Mouse (Mus musculus) embryonic fibroblast, embryonic 13.5 days (primary cell): ENCODE measurements around the gene Ccdc190. TPM values are rescaled to one million over a fixed set of nuclear protein-coding genes. Genes with fewer than 3 reads are reported as not detected.

ENCODE experiments used
- H3K27ac ChIP-seq: 2 replicates; pipeline ENCODE4 v1.5.1; 2012; ENCODE audit warnings: low read length, control low read depth, inconsistent platforms; ENCODE audit not compliant: insufficient read depth
- H3K4me1 ChIP-seq: 2 replicates; pipeline ENCODE4 v1.6.1; 2011; ENCODE audit warnings: low read length; ENCODE audit not compliant: control insufficient read depth, insufficient read depth
- H3K4me3 ChIP-seq: 2 replicates; pipeline ENCODE4 v1.5.1; 2011; ENCODE audit warnings: mild to moderate bottlenecking, control low read depth, low read length; ENCODE audit not compliant: insufficient read depth
- CTCF ChIP-seq: IDR thresholded peaks from 2 replicates; pipeline ENCODE4 v1.5.1; 2011; ENCODE audit warnings: mild to moderate bottlenecking, control low read depth, low read length, moderate library complexity, borderline replicate concordance; ENCODE audit not compliant: insufficient read depth
- POLR2A ChIP-seq: IDR thresholded peaks from 2 replicates; pipeline ENCODE4 v1.6.1; 2011; ENCODE audit warnings: low read depth, mild to moderate bottlenecking, control low read depth, low read length, moderate library complexity
- polyA plus RNA-seq: library from polyadenylated mRNA; stranded (reverse); fragments of >200 nt; gene quantifications from 2 replicates; pipeline ENCODE4 v1.2.4, GENCODE M21; 2011; ENCODE audit warnings: low read depth; ENCODE audit not compliant: missing spikeins, insufficient read length

Ccdc190 gene
- polyA plus RNA-seq, 1 experiment, result not detected

- no peaks in the 10 kb centered on the region for H3K4me1 ChIP-seq
- TF ChIP-seq POLR2A, result no peak
- no peak for TF ChIP-seq CTCF
- H3K27ac ChIP-seq, result no peak overlapping the region
- H3K4me3 ChIP-seq, result no peak overlapping the region
Observed at GRCm38 (mm10) chr1:169931698-169932097, 3.2 kb downstream of the Ccdc190 start.

- H3K27ac ChIP-seq, result no peak overlapping the region
- no peaks in the 10 kb centered on the region for H3K4me1 ChIP-seq
- TF ChIP-seq CTCF, result no peak
- TF ChIP-seq POLR2A, result no peak
- no peak overlapping the region for H3K4me3 ChIP-seq
Observed at GRCm38 (mm10) chr1:169932122-169932746, 3.8 kb downstream of the Ccdc190 start.

- no peak for TF ChIP-seq POLR2A
- no peak for TF ChIP-seq CTCF
Observed at GRCm38 (mm10) chr1:169934005-169934725, 5.7 kb downstream of the Ccdc190 start.

GRCm38 (mm10) chr1:169939345-169939744 is 10.9 kb downstream of the Ccdc190 start:
- Histone ChIP-seq H3K4me3 (no peak overlapping the region), H3K4me1 (no peaks in the 10 kb centered on the region), H3K27ac (no peak overlapping the region)
- TF ChIP-seq CTCF, result no peak
- no peak for TF ChIP-seq POLR2A

More at GRCm38 (mm10) chr1:169934005-169934725, 5.7 kb downstream of the Ccdc190 start:
- Histone ChIP-seq H3K4me3 (no peak overlapping the region), H3K4me1 (no peaks in the 10 kb centered on the region), H3K27ac (no peak overlapping the region)

- no peak for TF ChIP-seq CTCF
- TF ChIP-seq POLR2A, result no peak
- Histone ChIP-seq H3K4me1 (peaks cover 3% of the 10 kb centered on the region; the same call in 1 of the 2 replicates), H3K4me3 (no peak overlapping the region), H3K27ac (no peak overlapping the region)
Observed at GRCm38 (mm10) chr1:169946004-169946403, 17.6 kb downstream of the Ccdc190 start.

- no peak overlapping the region for H3K4me3 ChIP-seq
- no peak overlapping the region for H3K27ac ChIP-seq
- no peak for TF ChIP-seq POLR2A
- peaks cover 3% of the 10 kb centered on the region; the same call in 1 of the 2 replicates for H3K4me1 ChIP-seq
Observed at GRCm38 (mm10) chr1:169947654-169948053, 19.2 kb downstream of the Ccdc190 start.

GRCm38 (mm10) chr1:169948280-169948679 is 19.8 kb downstream of the Ccdc190 start:
- Histone ChIP-seq H3K27ac (no peak overlapping the region), H3K4me1 (peaks cover 3% of the 10 kb centered on the region; the same call in 1 of the 2 replicates), H3K4me3 (no peak overlapping the region)
- TF ChIP-seq CTCF (no peak), POLR2A (no peak)

- H3K4me3 ChIP-seq, result no peak overlapping the region
- H3K27ac ChIP-seq, result no peak overlapping the region
- H3K4me1 ChIP-seq, result peaks cover 3% of the 10 kb centered on the region; the same call in 1 of the 2 replicates
- TF ChIP-seq POLR2A (no peak), CTCF (no peak)
Observed at GRCm38 (mm10) chr1:169948866-169949265, 20.4 kb downstream of the Ccdc190 start.

- Histone ChIP-seq H3K4me3 (no peak overlapping the region), H3K4me1 (peaks cover 3% of the 10 kb centered on the region; the same call in 1 of the 2 replicates), H3K27ac (no peak overlapping the region)
- no peak for TF ChIP-seq CTCF
- no peak for TF ChIP-seq POLR2A
Observed at GRCm38 (mm10) chr1:169949981-169950380, 21.5 kb downstream of the Ccdc190 start.

- TF ChIP-seq CTCF, result no peak
- TF ChIP-seq POLR2A, result no peak
- Histone ChIP-seq H3K4me1 (peaks cover 3% of the 10 kb centered on the region; the same call in 1 of the 2 replicates), H3K4me3 (no peak overlapping the region), H3K27ac (no peak overlapping the region)
Observed at GRCm38 (mm10) chr1:169950651-169951050, 22.2 kb downstream of the Ccdc190 start.

GRCm38 (mm10) chr1:169951561-169951960 is 23.1 kb downstream of the Ccdc190 start:
- Histone ChIP-seq H3K27ac (no peak overlapping the region), H3K4me3 (no peak overlapping the region), H3K4me1 (peaks cover 3% of the 10 kb centered on the region; the same call in 1 of the 2 replicates)
- TF ChIP-seq POLR2A (no peak), CTCF (no peak)
